Mouse (Mus musculus) kidney, adult 2 months (tissue): ENCODE measurements around the gene Ankrd28. TPM values are rescaled to one million over a fixed set of nuclear protein-coding genes. Genes with fewer than 3 reads are reported as not detected.
"Not testable (repeated sequence)": the region's sequence is repeated elsewhere in the genome, so short reads cannot be mapped to it uniquely, and the experiment has no call there.

Experiments used
- DNase-seq: peaks from one replicate; pipeline ENCODE4 v3.0.0; 2021
- H3K27ac ChIP-seq: fragments of 200-500 bp; 2 replicates; pipeline ENCODE4 v1.5.1; 2012; ENCODE audit warnings: low read depth, low read length, control low read depth, inconsistent platforms; ENCODE audit not compliant: insufficient read depth
- H3K27me3 ChIP-seq: fragments of 200-500 bp; replicated peaks from 2 replicates; pipeline ENCODE4 v1.6.1; 2012; ENCODE audit warnings: mild to moderate bottlenecking, moderate library complexity, low read length, inconsistent platforms; ENCODE audit not compliant: control insufficient read depth, insufficient read depth
- H3K36me3 ChIP-seq: fragments of 200-500 bp; 2 replicates; pipeline ENCODE4 v1.6.1; 2012; ENCODE audit warnings: mild to moderate bottlenecking, moderate library complexity, low read length, inconsistent platforms; ENCODE audit not compliant: control insufficient read depth, insufficient read depth
- H3K4me1 ChIP-seq: fragments of 200-500 bp; 2 replicates; pipeline ENCODE4 v1.6.1; 2011; ENCODE audit warnings: low read length; ENCODE audit not compliant: control insufficient read depth, insufficient read depth
- H3K4me3 ChIP-seq: fragments of 200-500 bp; 2 replicates; pipeline ENCODE4 v1.5.1; 2011; ENCODE audit warnings: mild to moderate bottlenecking, low read depth, low read length, control low read depth; ENCODE audit not compliant: insufficient read depth
- CTCF ChIP-seq: fragments of 200-500 bp; conservative IDR thresholded peaks from 2 replicates; pipeline ENCODE4 v1.5.1; 2011; ENCODE audit warnings: low read depth, mild to moderate bottlenecking, control low read depth, low read length, moderate library complexity, mixed read lengths; ENCODE audit not compliant: insufficient read depth, insufficient read length
- POLR2A ChIP-seq: fragments of 200-500 bp; IDR thresholded peaks from one replicate; pipeline ENCODE4 v1.6.1; 2011; ENCODE audit warnings: low read depth, low read length, control low read depth
- WGBS: fragments of 180-500 bp; shearing (Covaris S2); methylation state at CpG from one replicate; pipeline ENCODE4 v1.1.7; 2018; 5-methylcytosine and 5-hydroxymethylcytosine counted together
- polyA plus RNA-seq: library from polyadenylated mRNA; depleted of rRNA; stranded (reverse); fragments of >200 nt; gene quantifications from 2 replicates; pipeline ENCODE4 v1.2.3, GENCODE M21; 2012

The Ankrd28 gene
- polyA plus RNA-seq, 1 experiment, result 7.0 TPM

DNA sequence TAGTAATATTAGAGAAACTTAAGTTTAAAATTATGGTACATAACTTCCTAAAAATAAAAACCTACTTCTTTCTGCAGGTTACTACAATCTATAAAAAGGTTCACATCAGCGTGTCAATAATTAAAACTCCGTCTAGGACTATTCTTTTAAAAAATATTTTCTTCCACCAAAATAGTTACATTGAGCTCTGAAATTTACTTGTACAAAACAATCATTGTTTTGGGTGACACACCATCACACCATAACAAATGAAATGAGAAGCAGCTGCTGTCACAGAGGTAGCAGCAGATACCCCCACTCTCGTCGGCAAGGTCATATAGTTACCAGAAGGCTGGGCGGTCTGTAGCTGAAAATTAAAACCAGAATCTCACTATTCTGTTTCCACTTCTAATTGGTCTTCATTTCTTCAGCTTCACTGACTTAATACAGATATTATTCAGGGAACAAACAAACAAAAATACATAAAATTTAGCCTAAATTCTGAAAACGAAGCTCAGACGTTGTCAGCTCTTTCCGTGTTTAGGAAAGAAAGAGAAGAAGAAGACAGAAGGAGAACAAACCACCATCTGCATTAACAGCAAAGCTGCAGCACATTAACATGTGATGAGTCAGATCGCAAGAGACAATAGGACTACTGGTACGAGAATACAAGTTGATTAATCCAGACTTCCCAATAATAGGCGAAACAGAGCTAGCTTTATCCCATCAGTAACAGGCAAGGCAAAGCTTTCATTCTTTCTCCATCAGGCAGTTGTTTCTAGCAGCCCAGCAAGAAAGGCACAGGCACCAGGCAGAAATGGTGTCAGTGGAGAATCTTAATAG, 49.8 kb downstream of the Ankrd28 start:
- no peak for DNase-seq
- WGBS, result 69% methylated on average over 11 of the region's 11 CpGs
- Histone ChIP-seq H3K27ac (no peak overlapping the region), H3K27me3 (no peaks in the 10 kb centered on the region), H3K36me3 (no peaks in the 10 kb centered on the region), H3K4me3 (no peak overlapping the region), H3K4me1 (peaks cover 9% of the 10 kb centered on the region; the same call in 1 of the 2 replicates)
- TF ChIP-seq CTCF (no peak), POLR2A (no peak)

DNA sequence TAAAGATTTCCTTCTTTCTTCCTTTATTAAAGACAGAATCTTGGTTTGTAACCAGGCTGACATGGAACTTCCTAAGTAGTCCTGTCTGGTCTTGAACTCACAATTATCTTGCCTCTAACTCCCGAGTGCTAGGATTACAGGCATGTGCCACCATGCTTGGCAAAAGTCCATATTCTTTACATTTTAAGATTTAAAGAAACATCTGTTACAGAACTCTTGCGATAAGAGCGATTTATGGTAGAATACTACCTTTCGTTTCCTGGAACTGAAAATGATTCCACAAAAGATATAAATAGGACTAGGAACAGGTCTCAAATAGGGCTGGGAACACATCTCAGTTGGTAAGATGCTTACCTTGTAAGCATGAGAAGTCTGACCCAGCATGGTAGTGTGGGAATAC, 56.9 kb downstream of the Ankrd28 start:
- TF ChIP-seq CTCF, result no peak
- no peak for TF ChIP-seq POLR2A
- WGBS, result 88% methylated on average over 4 of the region's 4 CpGs
- Histone ChIP-seq H3K27ac (no peak overlapping the region), H3K4me1 (no peaks in the 10 kb centered on the region), H3K27me3 (no peaks in the 10 kb centered on the region), H3K36me3 (no peaks in the 10 kb centered on the region), H3K4me3 (no peak overlapping the region)
- no peak for DNase-seq

DNA sequence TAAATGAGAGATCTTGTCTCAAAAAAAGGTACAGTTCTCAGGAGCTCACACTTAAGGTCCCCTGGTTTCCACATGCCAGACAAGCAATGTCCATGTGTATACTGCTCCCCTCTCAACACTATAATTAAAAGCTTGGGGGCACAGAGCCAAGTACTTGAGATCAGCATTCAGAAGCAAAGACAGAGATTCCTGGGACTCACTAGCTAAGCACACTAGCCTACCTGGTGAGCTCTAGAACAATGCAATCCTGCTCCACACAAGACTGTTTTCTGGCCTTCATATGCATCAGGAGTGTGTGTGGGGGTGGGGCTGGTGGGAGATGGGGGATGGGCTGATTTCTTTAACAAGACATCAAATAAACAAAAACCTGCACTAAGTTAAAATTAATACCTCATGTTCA, 58.2 kb downstream of the Ankrd28 start:
- no peak overlapping the region for H3K4me3 ChIP-seq
- no peaks in the 10 kb centered on the region for H3K27me3 ChIP-seq
- no peak for DNase-seq
- H3K4me1 ChIP-seq, result no peaks in the 10 kb centered on the region
- TF ChIP-seq CTCF (no peak), POLR2A (no peak)
- H3K27ac ChIP-seq, result no peak overlapping the region
- H3K36me3 ChIP-seq, result no peaks in the 10 kb centered on the region

DNA sequence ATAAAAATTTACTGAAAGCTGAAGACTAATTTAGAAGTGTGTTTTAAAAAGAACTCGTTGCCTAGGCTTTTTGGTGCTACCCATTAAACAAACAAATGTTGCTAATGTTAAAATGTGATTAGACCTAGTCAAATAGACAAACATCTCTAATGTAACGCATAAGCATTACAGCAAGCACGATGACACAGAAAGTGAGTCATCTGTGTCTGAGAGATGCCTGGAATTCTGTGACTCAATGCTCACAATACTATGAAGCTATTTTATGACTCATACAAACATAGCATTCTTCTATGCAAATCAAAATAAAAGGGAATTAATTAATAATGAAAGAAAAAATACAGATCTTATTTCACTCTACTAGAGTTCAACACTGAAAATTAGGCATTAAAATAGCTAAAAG, 61.9 kb downstream of the Ankrd28 start:
- H3K4me1 ChIP-seq, result no peaks in the 10 kb centered on the region
- DNase-seq, result no peak
- no peak for TF ChIP-seq POLR2A
- TF ChIP-seq CTCF, result no peak
- H3K27me3 ChIP-seq, result no peaks in the 10 kb centered on the region
- no peak overlapping the region for H3K27ac ChIP-seq
- WGBS, result 74% methylated on average over 3 of the region's 3 CpGs
- no peak overlapping the region for H3K4me3 ChIP-seq
- no peaks in the 10 kb centered on the region for H3K36me3 ChIP-seq

DNA sequence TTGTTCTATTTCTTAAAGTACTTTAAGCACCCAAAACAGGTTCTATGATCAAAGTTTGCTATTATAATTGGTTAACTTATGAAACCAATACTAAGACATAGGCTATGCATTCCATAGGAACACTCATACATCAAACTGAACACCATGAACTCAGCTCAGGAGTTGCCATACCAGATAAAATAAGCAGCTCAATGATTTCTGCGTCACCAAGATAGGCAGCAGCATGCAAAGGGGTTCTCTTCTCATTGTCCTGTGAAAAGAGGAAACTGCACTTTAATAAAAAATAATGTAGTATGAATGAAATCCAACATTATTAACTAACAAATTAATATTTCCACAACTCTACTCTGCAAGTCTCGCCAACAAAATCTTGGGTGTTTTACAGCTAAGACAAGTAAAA, 66.4 kb downstream of the Ankrd28 start:
- WGBS, result 90% methylated on average over 2 of the region's 2 CpGs

DNA sequence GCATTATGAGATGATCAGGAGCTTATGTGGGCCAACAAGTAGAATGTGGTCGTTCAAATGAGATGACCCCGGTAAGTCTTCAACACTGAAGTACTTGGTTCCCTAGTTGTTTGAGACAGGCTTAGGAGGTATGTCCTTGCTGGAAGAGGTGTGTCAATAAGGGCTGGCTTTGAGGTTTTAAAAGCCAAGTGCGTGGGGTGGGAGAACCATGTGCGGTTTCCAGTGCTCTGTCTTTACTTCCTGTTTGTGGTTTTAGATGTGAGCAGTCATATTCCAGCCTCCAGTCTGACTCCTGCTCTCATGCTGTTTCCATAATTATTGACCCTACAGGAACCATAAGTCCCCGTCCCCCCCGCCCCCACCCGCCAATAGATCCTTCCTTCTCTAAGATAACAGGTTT, 68.7 kb downstream of the Ankrd28 start:
- no peak overlapping the region for H3K4me3 ChIP-seq
- no peaks in the 10 kb centered on the region for H3K27me3 ChIP-seq
- no peak for TF ChIP-seq CTCF
- no peak overlapping the region for H3K27ac ChIP-seq
- no peaks in the 10 kb centered on the region for H3K4me1 ChIP-seq
- 91% methylated on average over 7 of the region's 7 CpGs for WGBS
- DNase-seq, result no peak
- H3K36me3 ChIP-seq, result no peaks in the 10 kb centered on the region

More for the DNA sequence above, 66.4 kb downstream of the Ankrd28 start:
- no peak for DNase-seq
- no peak overlapping the region for H3K27ac ChIP-seq
- TF ChIP-seq CTCF (no peak), POLR2A (no peak)
- H3K36me3 ChIP-seq, result no peaks in the 10 kb centered on the region
- H3K4me3 ChIP-seq, result no peak overlapping the region
- no peaks in the 10 kb centered on the region for H3K27me3 ChIP-seq
- H3K4me1 ChIP-seq, result no peaks in the 10 kb centered on the region

DNA sequence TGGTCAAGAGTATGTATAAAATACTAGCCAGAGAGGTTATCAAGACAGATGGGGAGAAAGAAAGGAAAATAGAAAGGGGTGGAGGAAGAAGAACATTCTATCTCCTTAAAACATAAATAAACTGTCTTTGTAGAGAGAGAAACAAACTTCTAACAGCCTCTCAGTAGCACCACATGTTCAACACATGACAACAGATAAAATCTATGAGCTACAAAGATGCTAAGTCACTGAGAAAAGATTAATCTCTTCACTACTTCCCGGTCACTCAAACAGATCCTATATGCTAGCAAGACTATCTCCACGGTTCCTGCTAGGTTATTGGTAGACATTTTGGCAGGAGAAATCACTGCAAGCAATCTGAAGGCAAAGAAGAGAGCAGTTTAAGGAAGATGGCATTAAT, 71.3 kb downstream of the Ankrd28 start:
- H3K27me3 ChIP-seq, result no peaks in the 10 kb centered on the region
- DNase-seq, result no peak
- H3K36me3 ChIP-seq, result peaks cover 2% of the 10 kb centered on the region; the same call in 1 of the 2 replicates
- H3K27ac ChIP-seq, result no peak overlapping the region
- no peak overlapping the region for H3K4me3 ChIP-seq
- no peaks in the 10 kb centered on the region for H3K4me1 ChIP-seq
- 85% methylated on average over 2 of the region's 2 CpGs for WGBS
- no peak for TF ChIP-seq CTCF
- TF ChIP-seq POLR2A, result no peak

DNA sequence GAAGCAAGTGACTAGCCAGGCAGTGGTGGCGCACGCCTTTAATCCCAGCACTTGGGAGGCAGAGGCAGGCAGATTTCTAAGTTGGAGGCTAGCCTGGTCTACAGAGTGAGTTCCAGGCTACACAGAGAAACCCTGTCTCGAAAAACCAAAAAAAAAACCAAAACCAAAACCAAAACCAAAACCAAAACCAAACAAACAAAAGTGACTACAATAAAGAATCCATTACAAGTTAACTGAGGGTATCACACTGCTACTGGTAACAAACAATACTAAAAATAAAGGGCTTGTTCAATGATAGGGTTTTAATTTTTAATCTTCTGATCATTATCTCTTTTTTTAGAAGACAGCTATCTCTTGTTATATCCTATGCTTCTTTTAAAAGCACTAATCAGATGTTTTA, 72.0 kb downstream of the Ankrd28 start:
- not testable (repeated sequence) for H3K27me3 ChIP-seq, H3K4me3 ChIP-seq, H3K36me3 ChIP-seq, DNase-seq, H3K27ac ChIP-seq, H3K4me1 ChIP-seq
- WGBS, result 90% methylated on average over 3 of the region's 3 CpGs
